Mouse (Mus musculus) spleen, adult 2 months (tissue): ENCODE measurements around the gene Xiap. TPM values are rescaled to one million over a fixed set of nuclear protein-coding genes. Genes with fewer than 3 reads are reported as not detected.

ENCODE experiments used
- DNase-seq, 2 experiments: peaks; one replicate each; pipeline versions ENCODE4 v3.0.0 to v3.0.0-alpha.2; 2012 to 2021; ENCODE audit warnings: low spot score in 2 of 2, low read depth in 1 of 2
- H3K27ac ChIP-seq: fragments of 200-500 bp; 2 replicates; pipeline ENCODE4 v1.5.1; 2012; ENCODE audit warnings: low read length, inconsistent platforms; ENCODE audit not compliant: insufficient read depth
- H3K27me3 ChIP-seq: fragments of 200-500 bp; 2 replicates; pipeline ENCODE4 v1.6.1; 2012; ENCODE audit warnings: mild to moderate bottlenecking, moderate library complexity, low read length, inconsistent platforms; ENCODE audit not compliant: control insufficient read depth, insufficient read depth
- H3K36me3 ChIP-seq: fragments of 200-500 bp; 2 replicates; pipeline ENCODE4 v1.6.1; 2012; ENCODE audit warnings: mild to moderate bottlenecking, low read length, inconsistent platforms; ENCODE audit not compliant: control insufficient read depth, insufficient read depth
- H3K4me1 ChIP-seq: fragments of 200-500 bp; 2 replicates; pipeline ENCODE4 v1.6.1; 2011; ENCODE audit warnings: inconsistent platforms; ENCODE audit not compliant: control insufficient read depth, insufficient read depth, insufficient read length
- H3K4me3 ChIP-seq: fragments of 200-500 bp; 2 replicates; pipeline ENCODE4 v1.5.1; 2011; ENCODE audit warnings: mild to moderate bottlenecking, inconsistent platforms; ENCODE audit not compliant: insufficient read depth, insufficient read length; ENCODE audit errors: extremely low read depth
- CTCF ChIP-seq: fragments of 200-500 bp; IDR thresholded peaks from 2 replicates; pipeline ENCODE4 v1.5.1; 2011; ENCODE audit warnings: mild to moderate bottlenecking, inconsistent platforms; ENCODE audit not compliant: insufficient read depth, insufficient read length, insufficient replicate concordance; ENCODE audit errors: extremely low read depth
- POLR2A ChIP-seq: fragments of 200-500 bp; IDR thresholded peaks from 2 replicates; pipeline ENCODE4 v1.6.1; 2011; ENCODE audit warnings: low read depth, low read length, inconsistent platforms
- WGBS: fragments of 180-500 bp; shearing (Covaris S2); methylation state at CpG from one replicate; pipeline ENCODE4 v1.1.7; 2018; 5-methylcytosine and 5-hydroxymethylcytosine counted together
- polyA plus RNA-seq: library from polyadenylated mRNA; depleted of rRNA; stranded (reverse); fragments of >200 nt; gene quantifications from 2 replicates; pipeline ENCODE4 v1.2.3, GENCODE M21; 2012

Xiap gene
- polyA plus RNA-seq, 1 experiment: 3.6 TPM

DNA sequence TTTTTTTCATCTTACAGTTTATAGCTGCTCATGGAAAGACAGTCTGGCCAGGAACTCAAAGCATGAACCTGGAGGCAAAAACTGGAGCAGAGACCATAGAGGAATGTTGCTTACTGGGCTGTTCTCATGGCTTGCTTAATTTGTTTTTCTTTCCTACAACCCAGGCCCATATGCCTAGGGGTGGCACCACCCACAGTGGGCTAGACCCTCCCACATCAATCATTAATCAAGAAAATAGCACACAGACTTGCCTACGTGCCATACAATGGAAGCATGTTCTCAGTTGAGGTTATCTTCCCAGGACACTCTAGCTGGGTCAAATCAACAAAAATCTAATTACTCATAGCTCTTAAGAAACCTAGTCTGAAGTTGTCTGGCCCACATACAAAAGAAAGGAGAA, 4.1 kb downstream of the Xiap start:
- H3K27ac ChIP-seq: no peak overlapping the region
- WGBS: 77% methylated on average over 1 of the region's 1 CpGs
- no peak for DNase-seq
- TF ChIP-seq CTCF (no peak), POLR2A (no peak)
- no peaks in the 10 kb centered on the region for H3K4me1 ChIP-seq
- no peaks in the 10 kb centered on the region for H3K36me3 ChIP-seq
- no peaks in the 10 kb centered on the region for H3K27me3 ChIP-seq
- no peak overlapping the region for H3K4me3 ChIP-seq

DNA sequence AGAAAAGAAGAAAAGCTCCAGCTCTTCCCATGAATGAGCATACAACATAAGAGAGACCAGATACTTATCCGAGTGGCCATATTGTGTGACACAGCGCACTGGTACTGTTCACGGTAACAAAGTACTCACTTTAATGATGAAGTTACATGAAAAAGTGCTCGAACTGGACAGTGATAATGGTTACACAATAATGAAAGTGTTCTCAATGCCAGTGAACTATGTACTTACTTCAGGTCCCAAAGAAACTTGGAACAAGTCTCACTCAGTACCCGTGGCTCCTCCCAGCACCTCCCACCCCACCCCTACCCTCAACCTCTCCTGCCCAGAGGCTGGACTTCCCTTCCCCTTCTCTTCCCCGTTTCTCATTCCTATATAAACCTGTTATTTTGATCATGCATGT, 5.6 kb downstream of the Xiap start:
- 73% methylated on average over 6 of the region's 6 CpGs for WGBS
- no peak overlapping the region for H3K27ac ChIP-seq
- no peak for DNase-seq
- no peak overlapping the region for H3K4me3 ChIP-seq
- TF ChIP-seq CTCF: no peak
- no peaks in the 10 kb centered on the region for H3K36me3 ChIP-seq
- H3K4me1 ChIP-seq: no peaks in the 10 kb centered on the region
- H3K27me3 ChIP-seq: no peaks in the 10 kb centered on the region

DNA sequence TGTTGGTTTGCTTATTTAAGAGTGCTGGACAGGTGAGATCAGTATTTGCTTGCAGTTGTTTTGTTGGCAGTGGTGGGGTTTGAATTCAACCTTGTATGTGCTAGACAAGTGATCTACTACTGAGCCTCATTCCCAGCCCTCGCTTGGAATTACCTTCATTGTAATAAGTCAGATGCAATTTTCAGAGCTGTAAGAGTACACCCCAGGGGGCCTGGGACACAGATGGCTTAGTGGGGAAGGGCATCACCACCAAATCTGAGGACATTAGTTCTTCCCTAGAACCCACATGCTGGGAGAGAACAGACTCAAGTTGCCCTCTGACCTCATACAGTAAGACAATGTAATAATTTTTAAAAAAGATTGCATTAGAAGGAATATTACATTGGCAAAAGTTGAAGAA, 7.3 kb downstream of the Xiap start:
- Histone ChIP-seq H3K27ac (no peak overlapping the region), H3K27me3 (no peaks in the 10 kb centered on the region), H3K36me3 (no peaks in the 10 kb centered on the region; the same call in 1 of the 2 replicates), H3K4me3 (no peak overlapping the region), H3K4me1 (0 out of 2 replicates have a peak, but pooled peaks cover 2% of the 10 kb centered on the region)
- DNase-seq: no peak
- WGBS: 80% methylated on average over 1 of the region's 1 CpGs
- TF ChIP-seq CTCF (no peak), POLR2A (no peak)

DNA sequence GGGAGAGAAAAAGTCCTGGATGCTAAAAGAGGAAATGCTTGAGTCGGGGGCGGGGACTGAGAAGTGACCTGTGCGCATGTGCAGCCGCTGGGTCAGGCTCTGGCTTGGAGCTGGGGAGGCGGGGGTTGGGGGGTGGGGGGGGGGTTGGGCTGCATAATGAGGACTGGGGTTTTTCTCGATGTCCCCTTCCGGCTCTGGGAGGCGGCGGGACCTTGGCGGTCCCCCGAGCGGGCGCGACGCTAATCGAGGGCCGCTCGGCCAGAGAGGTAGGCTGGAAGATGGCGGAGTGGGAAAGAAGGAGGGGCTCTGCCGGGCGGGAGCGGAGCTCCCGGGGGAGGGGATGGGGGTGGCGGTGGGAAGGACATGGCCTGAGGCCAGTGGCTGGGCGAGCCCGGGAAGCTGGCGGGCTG, 8.3 kb downstream of the Xiap start:
- H3K4me3 ChIP-seq: peak overlapping the region; percentile 60
- DNase-seq: peak; percentile 36 to 77
- 28% methylated on average over 27 of the region's 27 CpGs for WGBS
- H3K4me1 ChIP-seq: 0 out of 2 replicates have a peak, but pooled peaks cover 2% of the 10 kb centered on the region
- H3K36me3 ChIP-seq: no peaks in the 10 kb centered on the region; the same call in 1 of the 2 replicates
- peak overlapping the region; percentile 84 for H3K27ac ChIP-seq
- TF ChIP-seq POLR2A (no peak), CTCF (no peak)
- H3K27me3 ChIP-seq: no peaks in the 10 kb centered on the region

DNA sequence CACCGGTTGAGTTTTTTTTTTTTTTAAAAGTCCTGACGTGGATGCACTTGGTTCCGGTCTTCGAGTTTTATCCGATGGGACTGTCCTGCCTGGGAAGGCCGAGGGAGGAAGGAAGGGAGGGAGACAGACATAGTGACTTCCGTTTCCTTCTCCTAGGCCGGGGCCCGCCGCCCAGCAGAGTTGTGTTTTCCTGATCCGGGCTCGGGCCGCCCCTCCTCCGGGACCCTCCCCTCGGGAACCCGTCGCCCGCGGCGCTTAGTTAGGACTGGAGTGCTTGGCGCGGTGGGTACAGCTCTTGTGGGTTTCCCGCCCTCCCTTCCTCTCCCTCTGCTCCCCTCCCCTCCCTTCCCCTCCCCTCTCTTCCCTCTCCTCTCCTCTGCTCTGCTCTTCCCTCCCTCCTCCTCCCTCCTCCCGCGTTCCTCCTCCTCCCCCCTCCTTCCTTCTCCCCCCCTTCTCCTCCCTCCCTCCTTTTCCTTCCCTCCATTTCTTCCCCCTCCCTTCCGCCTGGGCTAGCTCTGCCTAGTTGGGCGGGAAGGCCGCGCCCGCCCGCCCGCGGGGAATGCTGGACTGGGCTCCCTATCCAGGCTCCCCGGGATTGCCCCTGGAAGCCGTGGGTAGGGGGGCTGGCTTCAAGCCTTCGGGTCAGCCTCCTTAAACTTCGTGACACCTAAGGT, 8.9 kb downstream of the Xiap start:
- Histone ChIP-seq H3K27ac (peak overlapping the region; percentile 84), H3K4me3 (peak overlapping the region; percentile 60), H3K36me3 (no peaks in the 10 kb centered on the region; the same call in 1 of the 2 replicates), H3K4me1 (0 out of 2 replicates have a peak, but pooled peaks cover 2% of the 10 kb centered on the region), H3K27me3 (no peaks in the 10 kb centered on the region)
- 32% methylated on average over 35 of the region's 37 CpGs for WGBS
- no peak for TF ChIP-seq POLR2A
- TF ChIP-seq CTCF: no peak
- DNase-seq: peak in 1 of 2 experiments; percentile 29

DNA sequence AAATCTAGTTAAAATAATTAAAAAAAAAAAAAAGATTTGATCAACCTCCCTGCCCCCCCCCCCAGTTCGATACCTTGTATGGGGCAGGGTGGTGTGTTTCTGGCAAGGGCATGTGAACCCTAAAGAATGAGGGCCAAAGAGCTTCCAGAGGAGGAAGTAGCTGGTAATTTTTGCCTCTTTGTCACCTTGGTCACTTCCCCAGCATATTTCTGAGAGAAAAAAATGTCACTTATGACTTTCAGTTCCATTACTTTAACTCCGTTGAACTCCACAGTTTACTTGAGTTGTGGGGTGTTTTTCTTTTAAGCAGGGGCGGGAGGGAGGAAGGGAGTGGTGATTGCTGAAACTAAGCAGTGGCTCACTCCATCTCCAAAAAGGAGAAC, 9.4 kb downstream of the Xiap start:
- WGBS: 16% methylated on average over 3 of the region's 3 CpGs
- H3K36me3 ChIP-seq: no peaks in the 10 kb centered on the region; the same call in 1 of the 2 replicates
- TF ChIP-seq CTCF: no peak
- no peak for TF ChIP-seq POLR2A
- no peaks in the 10 kb centered on the region for H3K27me3 ChIP-seq
- peak in 1 of 2 experiments; percentile 7 for DNase-seq
- peak overlapping the region; percentile 77 for H3K27ac ChIP-seq
- peak overlapping the region; percentile 60 for H3K4me3 ChIP-seq
- H3K4me1 ChIP-seq: 0 out of 2 replicates have a peak, but pooled peaks cover 2% of the 10 kb centered on the region

DNA sequence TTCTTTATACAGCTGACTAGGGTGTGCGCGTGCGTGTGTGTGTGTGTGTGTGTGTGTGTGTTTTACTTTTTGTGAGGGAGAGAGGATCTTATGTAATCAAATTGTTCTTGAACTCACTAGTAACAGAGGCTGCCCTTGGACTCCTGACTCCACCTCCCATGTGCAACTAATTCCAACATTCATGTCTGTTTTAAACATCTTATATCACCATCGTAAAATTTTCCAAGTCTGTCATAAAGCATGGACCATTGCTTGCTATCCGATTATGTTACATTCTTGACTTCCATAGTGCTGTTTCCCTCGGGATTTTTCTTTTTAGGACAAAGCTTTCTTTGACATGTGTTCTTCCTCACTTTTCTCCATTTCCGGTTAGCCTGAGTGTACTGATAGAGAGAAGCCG, 28.3 kb downstream of the Xiap start:
- 84% methylated on average over 8 of the region's 8 CpGs for WGBS
- no peak overlapping the region for H3K4me3 ChIP-seq
- DNase-seq: no peak

More for the DNA sequence above, 28.3 kb downstream of the Xiap start:
- H3K27ac ChIP-seq: no peak overlapping the region
- no peaks in the 10 kb centered on the region; the same call in 1 of the 2 replicates for H3K4me1 ChIP-seq
- no peaks in the 10 kb centered on the region for H3K27me3 ChIP-seq
- TF ChIP-seq POLR2A: no peak
- no peak for TF ChIP-seq CTCF
- no peaks in the 10 kb centered on the region for H3K36me3 ChIP-seq
